Mouse (Mus musculus) CD4-positive, CD25-positive, alpha-beta regulatory T cell, adult 4 months (primary cell): Measurements from ENCODE around the gene Aqp8. TPM values are rescaled to one million over a fixed set of nuclear protein-coding genes. Genes with fewer than 3 reads are reported as not detected.

Experiments used
- ATAC-seq: one replicate; pipeline ENCODE4 v1.8.0; 2017
- polyA plus RNA-seq, 2 experiments: library from polyadenylated mRNA; unstranded; fragments of 100-300 nt; shearing (Covaris generic); gene quantifications; one replicate each; pipeline ENCODE4 v1.2.1; 2017

Aqp8 gene
- not detected for polyA plus RNA-seq

DNA sequence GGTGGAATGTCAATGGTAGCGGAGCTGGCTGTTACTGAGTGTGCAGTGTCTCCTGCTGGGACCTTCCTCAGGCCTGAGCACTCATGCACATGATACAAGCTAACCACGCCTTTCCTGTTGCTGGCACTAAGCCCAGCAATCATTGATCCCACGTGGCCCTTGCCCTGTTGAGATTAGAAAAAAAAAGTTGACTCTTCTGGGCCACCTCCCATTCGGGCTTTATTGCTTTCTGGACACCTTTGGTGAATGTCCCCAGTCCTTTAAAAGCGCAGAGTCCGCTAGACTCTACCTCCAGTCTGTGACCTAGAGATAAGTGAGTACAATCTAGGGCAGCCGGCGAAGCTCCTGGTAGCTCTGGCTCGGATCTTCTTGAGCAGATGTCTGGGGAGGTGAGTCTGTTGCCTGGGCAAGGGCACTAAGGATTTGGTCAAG lies at the start of gene Aqp8:
Gene Aqp8 (plus strand): TSS at position 222 of the 432 bp plus-strand sequence.
- no peak for ATAC-seq

- ATAC-seq, result no peak
These were observed 45.3 kb upstream of the Aqp8 start for GRCm38 (mm10) chr7:123416803-123417202.

DNA sequence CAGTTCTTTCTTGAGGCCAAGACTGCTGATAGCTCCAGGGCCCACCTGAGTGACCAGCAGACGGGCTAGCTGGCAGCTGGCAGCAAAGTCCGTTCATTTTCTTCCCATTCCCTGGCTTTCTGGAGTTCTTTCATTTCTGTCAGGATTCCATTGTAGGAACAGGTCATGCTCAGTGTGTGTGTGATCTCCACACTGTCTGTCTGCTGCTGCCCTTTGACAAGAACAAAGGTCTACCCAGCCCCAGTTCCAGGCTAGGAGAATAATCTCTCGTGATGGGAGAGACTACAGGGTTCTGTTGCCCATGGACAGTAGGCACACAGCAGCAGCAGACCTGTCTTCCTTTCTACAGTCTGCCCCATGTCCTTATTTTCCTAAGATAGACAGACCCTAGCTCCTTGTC lies 44.4 kb upstream of the Aqp8 start:
- no peak for ATAC-seq

DNA sequence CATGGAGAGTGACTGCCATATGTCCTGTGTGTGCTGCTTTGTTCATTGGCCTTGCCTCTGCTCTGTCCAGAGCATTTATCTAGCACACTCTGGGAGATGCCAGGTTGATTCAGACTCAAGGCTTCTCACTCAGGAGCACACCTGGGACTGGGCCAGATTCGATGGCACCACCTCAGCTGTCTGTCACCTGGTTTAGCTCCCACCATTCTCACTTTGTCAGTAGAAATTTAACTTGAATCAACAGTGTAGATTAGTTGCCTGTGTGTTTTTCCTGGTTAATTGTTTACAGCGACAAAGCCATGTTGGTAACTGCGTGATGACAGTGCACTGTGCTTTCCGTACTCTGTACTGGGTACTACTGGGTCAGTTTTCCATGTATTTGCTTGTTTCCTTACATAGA lies 42.1 kb upstream of the Aqp8 start:
- no peak for ATAC-seq

GRCm38 (mm10) chr7:123421958-123422357 lies 40.1 kb upstream of the Aqp8 start:
- no peak for ATAC-seq

DNA sequence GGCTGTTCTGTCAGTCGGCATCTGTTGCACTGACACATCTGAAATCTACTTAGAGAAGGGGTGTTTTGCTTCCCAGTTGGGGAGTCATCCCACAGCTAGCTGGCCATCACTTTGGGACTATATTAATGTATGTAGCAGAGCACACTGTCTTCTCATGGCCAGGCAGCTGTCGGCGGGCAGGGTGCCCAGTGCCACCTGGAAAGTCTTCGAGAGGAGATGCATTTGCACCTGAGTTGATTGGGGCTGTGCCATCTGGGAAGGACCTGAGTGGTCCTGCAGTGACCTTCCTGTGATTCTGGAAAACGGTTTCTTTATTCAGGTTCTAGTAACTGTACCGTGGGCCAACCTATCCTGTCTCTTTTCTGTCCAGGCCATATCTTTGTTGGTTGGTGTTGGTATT lies 37.8 kb upstream of the Aqp8 start:
- ATAC-seq, result no peak

GRCm38 (mm10) chr7:123425134-123425757 lies 36.8 kb upstream of the Aqp8 start:
- no peak for ATAC-seq

- ATAC-seq, result no peak
These were observed 32.3 kb upstream of the Aqp8 start for GRCm38 (mm10) chr7:123429624-123430410.

DNA sequence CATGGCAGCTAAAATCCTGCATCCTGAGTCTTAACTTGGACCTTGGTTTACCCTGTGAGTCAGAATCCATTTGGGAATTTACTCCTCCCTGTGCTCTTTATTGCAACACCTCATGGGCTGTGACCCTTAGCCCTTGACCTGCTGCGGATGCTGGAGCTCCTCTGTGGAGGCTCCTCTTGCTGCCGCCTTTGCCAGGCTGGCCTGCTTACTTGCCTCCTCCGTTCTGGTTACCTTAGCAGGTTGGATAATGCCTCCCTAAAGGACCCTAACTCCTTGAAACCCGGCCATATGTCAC lies 31.7 kb upstream of the Aqp8 start:
- ATAC-seq, result no peak

- ATAC-seq, result no peak
These were observed 30.9 kb upstream of the Aqp8 start for GRCm38 (mm10) chr7:123431206-123431605.

- no peak for ATAC-seq
These were observed 20.0 kb upstream of the Aqp8 start for GRCm38 (mm10) chr7:123442079-123442478.

- ATAC-seq, result no peak
These were observed 13.3 kb upstream of the Aqp8 start for GRCm38 (mm10) chr7:123448794-123449193.

DNA sequence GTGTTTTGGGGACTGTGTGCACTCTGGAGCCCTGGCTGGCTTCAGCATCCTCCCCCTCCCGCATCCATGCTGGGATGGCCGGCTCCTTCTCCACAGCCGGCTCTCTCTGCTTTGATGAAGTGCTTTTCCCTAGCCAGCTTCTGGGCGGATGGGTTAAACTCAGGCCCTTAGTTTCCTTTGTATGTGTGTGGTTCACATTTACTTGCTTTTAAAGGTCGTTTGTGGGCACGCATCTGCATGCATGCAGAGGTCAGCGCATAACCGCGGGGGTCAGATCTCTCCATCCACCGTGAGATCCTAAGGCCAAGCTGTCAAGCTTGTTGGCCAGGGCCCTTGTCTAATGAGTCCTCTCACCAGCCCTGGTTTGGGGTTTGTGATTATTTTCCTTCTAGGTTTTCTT lies 12.4 kb upstream of the Aqp8 start:
- ATAC-seq, result no peak

- no peak for ATAC-seq
These were observed 11.6 kb upstream of the Aqp8 start for GRCm38 (mm10) chr7:123450515-123450914.

GRCm38 (mm10) chr7:123452551-123452950 lies 9.5 kb upstream of the Aqp8 start:
- ATAC-seq, result no peak

DNA sequence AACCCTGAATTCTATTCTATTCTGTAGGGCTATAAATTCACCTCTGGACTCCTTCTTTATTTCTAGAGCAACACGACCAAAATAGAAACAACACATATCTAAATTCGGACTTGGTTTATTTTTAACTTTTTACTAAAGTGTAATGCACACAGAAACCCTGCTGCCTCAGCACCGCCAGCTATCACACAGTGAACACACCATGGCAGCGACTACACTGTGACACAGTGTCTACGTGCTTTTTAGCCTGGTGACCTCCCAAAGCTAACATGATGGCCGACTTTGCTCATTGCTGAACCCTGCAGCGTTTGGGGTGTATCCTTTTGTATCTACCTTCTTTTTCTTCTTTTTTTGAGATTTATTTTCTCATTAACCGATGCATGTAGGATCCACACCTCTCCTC lies 9.0 kb upstream of the Aqp8 start:
- ATAC-seq, result no peak

- ATAC-seq, result no peak
These were observed 7.0 kb upstream of the Aqp8 start for GRCm38 (mm10) chr7:123455088-123455487.

- no peak for ATAC-seq
These were observed 3.8 kb upstream of the Aqp8 start for GRCm38 (mm10) chr7:123458309-123458708.

GRCm38 (mm10) chr7:123459247-123459646 lies 2.8 kb upstream of the Aqp8 start:
- no peak for ATAC-seq

DNA sequence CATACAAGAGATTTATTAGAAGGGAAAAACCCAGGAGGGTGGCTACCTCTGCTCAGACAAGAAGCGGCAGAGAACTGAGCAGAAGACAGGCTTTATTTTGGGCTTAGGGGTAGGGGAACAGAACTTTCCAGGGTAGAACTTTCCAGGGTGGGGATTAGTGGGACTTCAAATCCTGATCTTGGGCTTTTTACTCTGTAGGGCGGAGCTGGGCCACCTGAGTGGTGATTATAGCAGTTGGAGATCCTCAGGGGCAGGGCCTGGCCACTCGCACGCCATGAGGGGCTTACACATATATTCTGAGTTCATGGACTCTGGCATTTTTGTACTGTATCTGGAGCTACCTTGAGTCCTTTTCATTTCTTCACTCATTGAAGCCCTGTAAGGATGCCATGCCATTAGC lies 775 bp upstream of the Aqp8 start:
- ATAC-seq, result no peak

GRCm38 (mm10) chr7:123463569-123463968 lies 1.5 kb downstream of the Aqp8 start:
- no peak for ATAC-seq

DNA sequence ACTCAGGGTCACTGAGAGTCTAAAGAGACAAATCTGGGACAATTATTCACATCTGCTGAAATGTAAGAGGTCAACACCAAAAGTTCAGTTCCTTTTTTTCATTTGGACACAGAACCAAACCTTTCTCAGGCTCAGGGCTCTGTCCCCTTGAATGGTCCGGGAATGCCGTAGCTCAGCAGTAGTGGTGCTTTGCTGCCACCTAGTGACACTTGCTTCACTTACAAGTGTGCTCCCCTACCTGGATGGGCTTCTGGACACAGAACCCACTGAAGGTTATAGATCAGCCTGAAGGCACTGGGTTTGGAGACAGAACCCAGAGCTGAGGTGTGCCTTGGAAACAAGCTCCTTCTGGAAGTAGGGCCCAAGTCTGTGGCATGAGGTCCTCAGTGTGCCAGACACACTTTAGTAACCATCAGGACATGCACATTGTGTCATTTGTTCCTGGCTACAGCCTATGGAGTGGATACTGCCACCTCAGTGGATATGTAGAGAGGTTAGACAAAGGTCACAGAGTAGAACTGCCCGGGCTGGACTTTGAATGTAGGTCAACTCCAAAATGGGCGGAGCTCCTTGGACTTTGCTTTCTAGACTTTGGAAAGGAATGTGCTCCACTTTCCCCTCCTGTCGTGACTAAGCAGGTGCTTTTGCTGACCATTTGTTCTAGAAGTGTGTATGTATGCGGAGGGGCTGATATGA lies 3.7 kb downstream of the Aqp8 start:
- no peak for ATAC-seq

DNA sequence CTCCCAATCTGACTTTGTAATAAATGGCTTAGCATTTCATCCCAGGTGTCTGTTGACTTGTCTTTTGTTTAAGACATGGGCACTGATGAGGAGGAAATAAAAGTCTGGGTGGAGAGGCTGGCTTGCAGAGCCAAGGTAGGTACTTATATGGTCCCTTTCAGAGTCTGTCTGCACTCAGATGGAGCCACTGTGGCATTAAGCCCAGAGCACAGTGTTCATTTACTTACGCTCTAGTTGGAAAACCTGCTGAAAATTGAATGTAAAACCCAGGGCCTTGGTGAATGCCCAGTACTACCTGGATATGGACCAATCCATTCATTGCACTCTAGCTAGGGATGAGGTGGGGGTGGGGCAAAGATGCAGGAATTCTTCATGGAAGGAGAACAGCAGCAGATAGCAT lies 5.9 kb downstream of the Aqp8 start:
- no peak for ATAC-seq

GRCm38 (mm10) chr7:123487703-123488102 lies 25.6 kb downstream of the Aqp8 start:
- ATAC-seq, result no peak
